Mouse (Mus musculus): ENCODE data around the gene H1f0.

DNA sequence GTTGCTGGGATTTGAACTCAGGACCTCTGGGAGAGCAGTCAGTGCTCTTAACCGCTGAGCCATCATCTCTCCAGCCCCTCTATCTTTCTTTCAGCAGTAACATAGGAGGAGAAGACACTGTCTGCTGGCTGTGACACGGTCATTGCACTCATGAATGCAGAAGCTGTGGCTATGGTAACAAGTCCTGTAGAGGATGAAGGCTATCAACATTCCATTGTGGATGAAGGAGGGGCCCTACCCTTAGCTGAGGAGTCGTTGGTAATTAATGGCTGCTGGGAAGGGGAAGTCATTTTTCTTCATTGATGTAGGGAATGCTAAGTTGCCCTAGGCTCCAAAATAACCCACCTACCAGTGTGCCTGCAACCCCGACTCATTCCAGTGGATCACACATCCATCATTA is 10.1 kb upstream of the H1f0 start:
- TF ChIP-seq POLR2A (IDR thresholded peaks at IDR 0.05; ENCODE audit: extremely low read depth, insufficient read depth, low read length) (no peak), CTCF (IDR thresholded peaks at IDR 0.05; ENCODE audit: low read depth, low read length) (no peak)
